7 mouse cellular contexts compared by ENCODE assay signal in genomic region chr19:26711268-26711667, GRCm38 (mm10).
DNase-seq lines count a peak whose midpoint lies in the region; ATAC-seq lines count a peak whose summit lies in the region.

No protein-coding gene starts in this region.

- no peak overlapping the region for H3K4me2 ChIP-seq in kidney, embryonic 15.5 days

- no peak overlapping the region for H3K4me3 ChIP-seq in kidney, embryonic 15.5 days (replicated peaks)

- H3K9me3 ChIP-seq in kidney, embryonic 15.5 days (replicated peaks): no peaks in the 10 kb centered on the region

- peak; percentile 36 for DNase-seq in kidney, adult 9 months
- DNase-seq in A20 (ENCODE audit: low read depth, low spot score): peak; percentile 45
- peak; percentile 13 to 33 for DNase-seq in CD8-positive naive resting alpha-beta T cell, adult 2 months (ENCODE audit: low read depth in 2 of 2, low spot score in 2 of 2)
- DNase-seq in adrenal gland, adult (ENCODE audit: inconsistent age in 2 of 2, low spot score in 1 of 2): no peak

- H3K27ac ChIP-seq in kidney, embryonic 15.5 days: no peak overlapping the region

- H3K27me3 ChIP-seq in kidney, embryonic 15.5 days: no peaks in the 10 kb centered on the region

- 33% methylated on average over 2 of the region's 2 CpGs for WGBS in kidney, embryonic 15.5 days

- H3K36me3 ChIP-seq in kidney, embryonic 15.5 days: no peaks in the 10 kb centered on the region

- ATAC-seq in kidney, embryonic 15.5 days (replicated peaks; ENCODE audit: low FRiP score): no peak
- ATAC-seq in granulocyte monocyte progenitor cell, adult 5-6 weeks (replicated peaks; ENCODE audit: poor library complexity, severe bottlenecking): peak; percentile 35; the same call in 1 of the 2 replicates
- ATAC-seq in monocyte, adult 5-6 weeks (replicated peaks; ENCODE audit: insufficient number of reproducible peaks, low FRiP score, low TSS enrichment, poor library complexity, severe bottlenecking): no peak

- peaks cover 11% of the 10 kb centered on the region; the same call in 1 of the 2 replicates for H3K4me1 ChIP-seq in kidney, embryonic 15.5 days

- no peak overlapping the region for H3K9ac ChIP-seq in kidney, embryonic 15.5 days

Comparison
In these comparisons a context has a peak if more than half of its experiments do, and no peak if none do; other contexts are left out.
1. DNase-seq: peak in kidney, adult 9 months (single experiment), A20 (single experiment) and CD8-positive naive resting alpha-beta T cell, adult 2 months (2 of 2); none in adrenal gland, adult (0 of 2).